Mouse (Mus musculus) bone marrow, adult 2 months (tissue): ENCODE measurements around the gene Ppm1a.

Experiments
- CTCF ChIP-seq: fragments of 200-500 bp; IDR thresholded peaks from 2 replicates; pipeline ENCODE4 v1.5.1; 2011; ENCODE audit warnings: low read length, control low read depth; ENCODE audit not compliant: control insufficient read depth, insufficient read depth
- POLR2A ChIP-seq: fragments of 200-500 bp; IDR thresholded peaks from 2 replicates; pipeline ENCODE4 v1.6.1; 2011; ENCODE audit warnings: low read depth, mild to moderate bottlenecking, control low read depth, low read length, borderline replicate concordance; ENCODE audit not compliant: control insufficient read depth

GRCm38 (mm10) chr12:72821589-72821988 is 64.3 kb downstream of the Ppm1a start:
- TF ChIP-seq CTCF (no peak), POLR2A (no peak)
